Mouse (Mus musculus) brain, embryonic 14.5 days (tissue): ENCODE measurements at regions not wholly inside any gene's neighbourhood (a gene's known extent, or its start where the extent isn't known, plus 50 kb on each side); places are given as distances from the start of the nearest gene placed in this dataset.

Source experiments
- CTCF ChIP-seq: fragments of 200-500 bp; IDR thresholded peaks from 2 replicates; pipeline ENCODE4 v1.5.1; 2012; ENCODE audit warnings: inconsistent platforms, mild to moderate bottlenecking, moderate library complexity, borderline replicate concordance; ENCODE audit not compliant: insufficient read depth, insufficient read length; ENCODE audit errors: extremely low read depth
- POLR2A ChIP-seq: fragments of 200-500 bp; IDR thresholded peaks from 2 replicates; pipeline ENCODE4 v1.6.1; 2012; ENCODE audit warnings: mild to moderate bottlenecking, inconsistent platforms, borderline replicate concordance; ENCODE audit not compliant: poor library complexity, insufficient read depth, insufficient read length, severe bottlenecking; ENCODE audit errors: extremely low read depth

DNA sequence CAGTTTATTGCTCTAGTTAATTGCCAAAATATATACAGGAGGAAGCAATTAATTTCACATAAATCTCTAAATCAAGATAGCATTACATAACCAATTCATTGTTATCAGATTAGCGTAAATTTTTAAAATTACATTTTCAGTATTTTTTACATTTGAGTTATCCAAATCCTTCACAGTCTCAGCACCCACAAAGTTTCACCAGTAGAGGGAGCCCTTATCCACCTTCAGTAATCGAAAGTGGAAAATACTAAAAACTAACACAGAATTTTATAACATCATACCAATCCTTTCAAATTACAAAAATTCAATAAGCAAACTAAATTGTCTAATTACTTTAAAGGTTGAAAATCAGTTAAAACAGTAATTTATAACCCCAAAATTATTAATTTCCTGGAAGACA is 375.7 kb downstream of the Vgll3 start:
- TF ChIP-seq CTCF (no peak), POLR2A (no peak)
